Mouse (Mus musculus) liver, adult 2 months (tissue): Measurements from ENCODE around the gene Fam160b1. TPM values are rescaled to one million over a fixed set of nuclear protein-coding genes. Genes with fewer than 3 reads are reported as not detected.

ENCODE experiments used
- DNase-seq: peaks from one replicate; pipeline ENCODE4 v3.0.0-alpha.2; 2011; ENCODE audit warnings: low read depth, low spot score; ENCODE audit errors: extremely low read depth
- H3K27ac ChIP-seq: fragments of 200-500 bp; replicated peaks from 2 replicates; pipeline ENCODE4 v1.5.1; 2012; ENCODE audit warnings: low read depth, mild to moderate bottlenecking, control low read depth, inconsistent platforms, low read length; ENCODE audit not compliant: insufficient read depth
- H3K27me3 ChIP-seq: fragments of 200-500 bp; 2 replicates; pipeline ENCODE4 v1.6.1; 2012; ENCODE audit warnings: mild to moderate bottlenecking, moderate library complexity, low read length, inconsistent platforms; ENCODE audit not compliant: control insufficient read depth, insufficient read depth
- H3K36me3 ChIP-seq: fragments of 200-500 bp; 2 replicates; pipeline ENCODE4 v1.6.1; 2012; ENCODE audit warnings: low read length, inconsistent platforms; ENCODE audit not compliant: control insufficient read depth, insufficient read depth
- H3K4me1 ChIP-seq: fragments of 200-500 bp; 2 replicates; pipeline ENCODE4 v1.6.1; 2011; ENCODE audit warnings: low read length; ENCODE audit not compliant: control insufficient read depth, insufficient read depth
- H3K4me3 ChIP-seq: fragments of 200-500 bp; 2 replicates; pipeline ENCODE4 v1.5.1; 2011; ENCODE audit warnings: low read depth, mild to moderate bottlenecking, control low read depth, low read length, moderate library complexity; ENCODE audit not compliant: insufficient read depth
- H3K79me2 ChIP-seq: fragments of 200-500 bp; 2 replicates; pipeline ENCODE4 v1.6.1; 2012; ENCODE audit warnings: inconsistent platforms, mild to moderate bottlenecking, low read length, moderate library complexity; ENCODE audit not compliant: control insufficient read depth, insufficient read depth
- H3K9ac ChIP-seq: fragments of 200-500 bp; 2 replicates; pipeline ENCODE4 v1.6.1; 2012; ENCODE audit warnings: low read depth, mild to moderate bottlenecking, control low read depth, inconsistent platforms, low read length
- CTCF ChIP-seq: fragments of 200-500 bp; IDR thresholded peaks from 2 replicates; pipeline ENCODE4 v1.5.1; 2011; ENCODE audit warnings: low read depth, low read length, control low read depth
- POLR2A ChIP-seq: fragments of 200-500 bp; IDR thresholded peaks from 2 replicates; pipeline ENCODE4 v1.6.1; 2011; ENCODE audit warnings: low read length, control low read depth; ENCODE audit not compliant: insufficient read depth; ENCODE audit errors: extremely low read depth
- WGBS: fragments of 180-500 bp; shearing (Covaris S2); methylation state at CpG from one replicate; pipeline ENCODE4 v1.1.7; 2018; 5-methylcytosine and 5-hydroxymethylcytosine counted together
- polyA plus RNA-seq: library from polyadenylated mRNA; depleted of rRNA; stranded (reverse); fragments of >200 nt; gene quantifications from 2 replicates; pipeline ENCODE4 v1.2.3, GENCODE M21; 2012
- total RNA-seq: library from RNA; depleted of rRNA; stranded (reverse); fragments of >200 nt; gene quantifications from 2 replicates; pipeline ENCODE4 v1.2.3, GENCODE M21; 2014

Fam160b1 gene
- total and polyA plus RNA-seq, 2 experiments: 10.9 to 18.4 TPM

DNA sequence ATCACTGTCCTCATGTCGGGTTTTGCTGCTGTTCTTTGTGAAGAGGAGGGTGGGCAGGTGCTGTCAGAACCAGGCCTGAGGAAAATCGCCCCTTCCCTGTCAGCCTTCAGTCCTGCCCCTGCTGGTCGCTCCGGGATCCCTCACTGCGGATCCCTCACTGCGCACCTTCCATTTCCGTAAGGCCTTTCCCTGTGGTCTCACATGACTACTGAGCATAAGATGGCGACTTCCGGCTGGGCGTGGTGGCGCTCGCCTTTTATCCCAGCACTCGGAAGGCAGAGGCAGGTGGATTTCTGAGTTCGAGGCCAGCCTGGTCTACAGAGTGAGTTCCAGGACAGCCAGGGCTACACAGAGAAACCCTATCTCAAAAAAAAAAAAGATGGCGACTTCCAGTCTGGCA lies 64.8 kb downstream of the Fam160b1 start:
- Histone ChIP-seq H3K36me3 (no peaks in the 10 kb centered on the region), H3K79me2 (no peaks in the 10 kb centered on the region), H3K4me3 (no peak overlapping the region), H3K27me3 (no peaks in the 10 kb centered on the region), H3K4me1 (no peaks in the 10 kb centered on the region), H3K27ac (no peak overlapping the region), H3K9ac (no peak overlapping the region)
- DNase-seq: no peak
- 95% methylated on average over 15 of the region's 15 CpGs for WGBS
- TF ChIP-seq CTCF (no peak), POLR2A (no peak)

DNA sequence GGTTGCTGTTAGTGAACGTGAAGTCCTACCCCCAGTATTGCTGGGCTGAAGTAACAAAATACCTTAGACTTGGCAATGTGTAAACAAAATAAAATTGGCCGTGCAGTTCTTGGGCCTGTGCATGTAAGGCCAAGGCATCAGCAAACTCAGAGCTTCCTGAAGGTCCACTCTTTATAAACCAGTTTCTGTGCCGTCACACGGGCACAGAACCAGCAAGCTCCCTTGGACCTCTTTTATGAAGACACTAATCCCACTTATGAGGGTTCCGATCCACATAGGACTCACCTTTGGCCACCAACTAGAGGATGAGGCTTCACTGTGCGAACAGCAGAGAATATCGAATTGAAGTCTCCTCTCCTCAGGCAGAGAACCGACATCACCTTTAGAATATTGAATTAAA lies 66.4 kb downstream of the Fam160b1 start:
- Histone ChIP-seq H3K36me3 (no peaks in the 10 kb centered on the region), H3K9ac (no peak overlapping the region), H3K4me1 (no peaks in the 10 kb centered on the region), H3K4me3 (no peak overlapping the region), H3K27me3 (no peaks in the 10 kb centered on the region), H3K27ac (no peak overlapping the region), H3K79me2 (no peaks in the 10 kb centered on the region)
- DNase-seq: no peak
- WGBS: 94% methylated on average over 8 of the region's 8 CpGs
- TF ChIP-seq CTCF (no peak), POLR2A (no peak)

DNA sequence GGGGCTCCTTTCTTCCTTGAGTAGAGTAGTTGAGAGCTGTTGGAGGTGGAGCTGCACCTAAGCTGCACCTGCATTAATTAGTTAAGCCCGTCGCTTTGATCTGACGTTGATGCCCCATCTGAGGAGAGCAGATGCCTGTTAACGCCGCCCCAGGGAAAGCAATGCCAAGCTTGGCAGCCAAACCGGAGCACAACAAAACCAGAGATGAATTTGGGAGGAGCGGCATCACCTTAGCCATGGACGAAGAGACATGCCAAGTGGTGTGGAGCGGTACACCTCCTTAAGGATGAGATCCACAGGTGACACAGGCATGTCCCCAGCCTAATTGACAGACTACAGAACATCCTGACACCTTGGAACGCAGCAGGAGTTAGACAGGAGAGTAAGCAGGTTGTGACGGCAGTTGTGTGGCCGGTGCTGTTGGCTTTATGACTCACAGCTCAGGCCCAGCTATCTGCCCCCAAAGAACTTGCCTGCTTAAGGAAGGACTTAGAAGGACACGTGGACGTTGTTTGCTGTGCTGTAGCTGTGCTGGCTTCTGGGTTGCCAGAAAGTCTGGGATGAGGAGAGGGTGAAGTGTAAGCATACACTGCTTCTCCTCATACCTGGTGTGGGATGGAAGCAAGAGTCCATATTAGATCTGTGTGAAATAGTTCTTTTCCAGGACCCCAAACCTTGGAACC lies 67.4 kb downstream of the Fam160b1 start:
- 84% methylated on average over 14 of the region's 14 CpGs for WGBS
- TF ChIP-seq POLR2A (no peak), CTCF (no peak)

DNA sequence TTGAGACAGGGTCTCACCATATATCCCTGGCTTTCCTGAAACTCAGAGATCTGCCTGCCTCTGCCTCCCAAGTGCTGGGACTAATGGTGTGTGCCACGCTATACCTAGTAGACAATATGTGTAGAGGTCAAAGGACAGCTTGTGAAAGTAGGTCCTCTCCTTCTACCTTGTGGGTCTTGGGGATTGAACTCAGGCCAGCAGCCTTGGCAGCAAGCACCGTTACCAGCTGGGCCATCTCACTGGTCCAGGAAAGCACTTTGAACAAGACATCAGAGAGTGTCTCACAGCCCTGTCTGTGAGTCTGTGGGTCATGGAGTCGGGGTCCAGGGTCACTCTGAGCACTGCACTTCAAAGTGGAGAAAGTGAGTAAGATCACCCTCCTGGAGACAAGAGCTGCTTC lies 68.2 kb downstream of the Fam160b1 start:
- Histone ChIP-seq H3K79me2 (no peaks in the 10 kb centered on the region), H3K9ac (no peak overlapping the region), H3K36me3 (no peaks in the 10 kb centered on the region), H3K4me1 (no peaks in the 10 kb centered on the region), H3K27ac (no peak overlapping the region), H3K4me3 (no peak overlapping the region), H3K27me3 (no peaks in the 10 kb centered on the region)
- WGBS: 87% methylated on average over 3 of the region's 3 CpGs
- DNase-seq: no peak
- no peak for TF ChIP-seq CTCF
- no peak for TF ChIP-seq POLR2A

More for the DNA sequence above, 67.4 kb downstream of the Fam160b1 start:
- Histone ChIP-seq H3K4me1 (no peaks in the 10 kb centered on the region), H3K4me3 (no peak overlapping the region), H3K79me2 (no peaks in the 10 kb centered on the region), H3K27me3 (no peaks in the 10 kb centered on the region), H3K27ac (no peak overlapping the region), H3K36me3 (no peaks in the 10 kb centered on the region), H3K9ac (no peak overlapping the region)
- DNase-seq: no peak

DNA sequence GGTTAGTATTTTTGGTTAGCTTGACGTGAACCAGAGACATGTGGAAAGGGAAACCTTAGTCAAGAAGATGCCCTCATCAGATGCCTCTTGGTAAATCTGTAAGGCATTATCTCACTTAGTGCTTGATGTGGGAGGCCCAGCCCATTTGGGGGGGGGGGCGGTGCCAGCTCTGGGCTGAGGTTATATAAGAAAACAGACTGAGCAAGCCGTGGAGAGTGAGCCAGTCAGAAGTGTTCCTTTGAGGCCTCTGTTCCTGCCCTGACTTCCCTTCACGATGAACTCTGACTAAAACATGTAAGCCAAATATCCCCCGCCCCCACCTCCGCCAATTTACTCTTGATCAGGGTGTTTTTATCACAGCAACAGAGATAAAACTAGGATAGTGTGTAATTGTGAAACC lies 69.4 kb downstream of the Fam160b1 start:
- Histone ChIP-seq H3K9ac (no peak overlapping the region), H3K79me2 (no peaks in the 10 kb centered on the region), H3K4me1 (no peaks in the 10 kb centered on the region), H3K36me3 (no peaks in the 10 kb centered on the region), H3K4me3 (no peak overlapping the region), H3K27ac (no peak overlapping the region), H3K27me3 (no peaks in the 10 kb centered on the region)
- WGBS: 75% methylated on average over 6 of the region's 6 CpGs
- no peak for DNase-seq
- no peak for TF ChIP-seq POLR2A
- no peak for TF ChIP-seq CTCF

DNA sequence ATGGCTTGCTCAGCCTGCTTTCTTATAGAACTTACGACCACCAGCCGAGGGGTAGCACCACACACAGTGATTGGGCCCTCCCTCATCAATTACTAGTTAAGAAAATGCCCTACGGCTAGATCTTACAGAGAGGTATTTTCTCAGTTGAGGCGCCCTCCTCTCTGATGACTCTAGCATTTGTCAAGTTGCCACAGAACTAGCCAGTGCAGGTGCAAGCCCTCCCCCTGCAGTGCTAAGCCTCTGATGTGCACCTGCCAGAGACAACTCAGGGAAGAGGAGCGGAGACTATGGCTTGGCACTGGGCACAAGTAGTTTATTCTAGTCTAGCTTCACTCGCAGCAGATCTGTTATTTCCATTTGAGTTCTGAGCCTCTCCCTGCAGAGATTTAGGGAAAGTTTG lies 71.0 kb downstream of the Fam160b1 start:
- Histone ChIP-seq H3K36me3 (no peaks in the 10 kb centered on the region), H3K4me1 (no peaks in the 10 kb centered on the region), H3K4me3 (no peak overlapping the region), H3K79me2 (no peaks in the 10 kb centered on the region), H3K27me3 (no peaks in the 10 kb centered on the region), H3K27ac (no peak overlapping the region), H3K9ac (no peak overlapping the region)
- 68% methylated on average over 6 of the region's 6 CpGs for WGBS
- TF ChIP-seq CTCF (no peak), POLR2A (no peak)
- DNase-seq: no peak
